Mouse (Mus musculus) inflammation-experienced regulatory T-cells, adult 6 months (primary cell): ENCODE measurements around the gene Trim66. TPM values are rescaled to one million over a fixed set of nuclear protein-coding genes. Genes with fewer than 3 reads are reported as not detected.

ENCODE experiments used
- ATAC-seq: one replicate; pipeline ENCODE4 v1.8.0; 2017
- polyA plus RNA-seq, 3 experiments: library from polyadenylated mRNA; unstranded; fragments of 100-300 nt; shearing (Covaris generic); gene quantifications; one replicate each; pipeline ENCODE4 v1.2.1; 2017

Trim66 gene
- polyA plus RNA-seq, 3 experiments from 2014 or later, result not detected

- no peak for ATAC-seq
These were observed 12.0 kb upstream of the Trim66 start for GRCm38 (mm10) chr7:109519936-109520335.

- peak; percentile 95 for ATAC-seq
These were observed 11.1 kb upstream of the Trim66 start, which contains the start of gene Rpl27a for GRCm38 (mm10) chr7:109518838-109519696. Gene Rpl27a, plus strand, starts transcription at chr7:109519147.

GRCm38 (mm10) chr7:109518036-109518681, 10.2 kb upstream of the Trim66 start:
- ATAC-seq, result no peak

- ATAC-seq, result no peak
These were observed 8.6 kb upstream of the Trim66 start for GRCm38 (mm10) chr7:109516500-109516899.

GRCm38 (mm10) chr7:109511838-109512237, 3.9 kb upstream of the Trim66 start:
- no peak for ATAC-seq

GRCm38 (mm10) chr7:109510799-109511198, 2.9 kb upstream of the Trim66 start:
- no peak for ATAC-seq

- no peak for ATAC-seq
These were observed 362 bp downstream of the Trim66 start for GRCm38 (mm10) chr7:109507572-109507971.

- no peak for ATAC-seq
These were observed 815 bp downstream of the Trim66 start for GRCm38 (mm10) chr7:109507119-109507518.

- no peak for ATAC-seq
These were observed 10.4 kb downstream of the Trim66 start for GRCm38 (mm10) chr7:109497507-109497906.

GRCm38 (mm10) chr7:109493319-109494316, 14.3 kb downstream of the Trim66 start:
- ATAC-seq, result no peak

- no peak for ATAC-seq
These were observed 15.2 kb downstream of the Trim66 start for GRCm38 (mm10) chr7:109492616-109493318.

GRCm38 (mm10) chr7:109484221-109484620, 23.7 kb downstream of the Trim66 start:
- no peak for ATAC-seq

GRCm38 (mm10) chr7:109480765-109481197, 27.2 kb downstream of the Trim66 start:
- no peak for ATAC-seq

- ATAC-seq, result no peak
These were observed 30.0 kb downstream of the Trim66 start for GRCm38 (mm10) chr7:109477926-109478325.

GRCm38 (mm10) chr7:109470700-109471099, 37.2 kb downstream of the Trim66 start:
- no peak for ATAC-seq

GRCm38 (mm10) chr7:109468262-109468701, 39.7 kb downstream of the Trim66 start:
- ATAC-seq, result no peak

GRCm38 (mm10) chr7:109467591-109467990, 40.3 kb downstream of the Trim66 start:
- no peak for ATAC-seq

GRCm38 (mm10) chr7:109460698-109461097, 47.2 kb downstream of the Trim66 start:
- no peak for ATAC-seq

GRCm38 (mm10) chr7:109456563-109456962, 51.4 kb downstream of the Trim66 start:
- ATAC-seq, result no peak

GRCm38 (mm10) chr7:109455748-109456147, 52.2 kb downstream of the Trim66 start:
- ATAC-seq, result no peak

GRCm38 (mm10) chr7:109454856-109455255, 53.1 kb downstream of the Trim66 start:
- no peak for ATAC-seq

- no peak for ATAC-seq
These were observed 59.9 kb downstream of the Trim66 start for GRCm38 (mm10) chr7:109448060-109448459.
